Mouse (Mus musculus) limb, embryonic 11.5 days (tissue): ENCODE results near the gene Gbp7. TPM values are rescaled to one million over a fixed set of nuclear protein-coding genes. Genes with fewer than 3 reads are reported as not detected.

Experiments used
- ATAC-seq: fragments of 200-750 bp; cut with Nextera tagmentation; 2 replicates; pipeline ENCODE4 v1.8.0; 2017; ENCODE audit warnings: low read depth; ENCODE audit not compliant: insufficient number of reproducible peaks, low FRiP score, low TSS enrichment
- DNase-seq: peaks from one replicate; pipeline ENCODE4 v3.0.0-alpha.2; 2015; ENCODE audit warnings: low spot score
- H3K27ac ChIP-seq: fragments of 300-500 bp; sonication (generic); replicated peaks from 2 replicates; pipeline ENCODE4 v1.5.1; 2014; ENCODE audit warnings: low read depth, mild to moderate bottlenecking, low read length
- H3K27me3 ChIP-seq: fragments of 300-500 bp; sonication (generic); 2 replicates; pipeline ENCODE4 v1.6.1; 2014; ENCODE audit warnings: mild to moderate bottlenecking, low read length, mixed read lengths; ENCODE audit not compliant: control insufficient read depth, insufficient read depth
- H3K36me3 ChIP-seq: fragments of 300-500 bp; sonication (generic); 2 replicates; pipeline ENCODE4 v1.6.1; 2014; ENCODE audit warnings: mild to moderate bottlenecking, low read length, moderate library complexity, mixed read lengths; ENCODE audit not compliant: control insufficient read depth, insufficient read depth
- H3K4me1 ChIP-seq: fragments of 300-500 bp; sonication (generic); 2 replicates; pipeline ENCODE4 v1.6.1; 2014; ENCODE audit warnings: low read length, mixed read lengths; ENCODE audit not compliant: control insufficient read depth, insufficient read depth
- H3K4me2 ChIP-seq: fragments of 300-500 bp; sonication (generic); 2 replicates; pipeline ENCODE4 v1.6.1; 2014; ENCODE audit warnings: low read depth, mild to moderate bottlenecking, moderate library complexity; ENCODE audit not compliant: severe bottlenecking
- H3K4me3 ChIP-seq: fragments of 300-500 bp; sonication (generic); 2 replicates; pipeline ENCODE4 v1.5.1; 2014; ENCODE audit warnings: low read depth, low read length
- H3K9ac ChIP-seq: fragments of 300-500 bp; sonication (generic); 2 replicates; pipeline ENCODE4 v1.6.1; 2014; ENCODE audit warnings: mild to moderate bottlenecking, low read length
- H3K9me3 ChIP-seq: fragments of 300-500 bp; sonication (generic); 2 replicates; pipeline ENCODE4 v1.6.1; 2016; ENCODE audit warnings: low read length; ENCODE audit not compliant: control insufficient read depth
- WGBS: fragments of 180-500 bp; shearing (Covaris S2); extraction: QIAGEN DNeasy Blood & Tissue Kit; methylation state at CpG from one replicate; pipeline ENCODE4 v1.1.7; 2014; 5-methylcytosine and 5-hydroxymethylcytosine counted together
- polyA plus RNA-seq: library from polyadenylated mRNA; unstranded; fragments of >200 nt; fragmentation: Nextera tagmentation; extraction: Ambion mirVana; gene quantifications from 2 replicates; pipeline ENCODE4 v1.2.1, GENCODE M21; 2014

The Gbp7 gene
- polyA plus RNA-seq, 1 experiment from 2014 or later: 1.9 TPM

- WGBS: 83% methylated on average over 3 of the region's 3 CpGs
- no peak for ATAC-seq
Measured at GRCm38 (mm10) chr3:142577108-142577507, 47.0 kb downstream of the Gbp7 start.

GRCm38 (mm10) chr3:142578342-142578741 is 48.2 kb downstream of the Gbp7 start:
- ATAC-seq: no peak
- no peak for DNase-seq
- Histone ChIP-seq H3K9ac (no peak overlapping the region), H3K9me3 (no peaks in the 10 kb centered on the region), H3K27me3 (no peaks in the 10 kb centered on the region), H3K4me3 (no peak overlapping the region), H3K36me3 (no peaks in the 10 kb centered on the region), H3K4me1 (no peaks in the 10 kb centered on the region), H3K4me2 (no peak overlapping the region), H3K27ac (no peak overlapping the region)
- 89% methylated on average over 4 of the region's 4 CpGs for WGBS

More at GRCm38 (mm10) chr3:142577108-142577507, 47.0 kb downstream of the Gbp7 start:
- no peaks in the 10 kb centered on the region for H3K36me3 ChIP-seq
- H3K9ac ChIP-seq: no peak overlapping the region
- no peaks in the 10 kb centered on the region for H3K27me3 ChIP-seq
- no peaks in the 10 kb centered on the region for H3K4me1 ChIP-seq
- DNase-seq: no peak
- H3K27ac ChIP-seq: no peak overlapping the region
- no peaks in the 10 kb centered on the region for H3K9me3 ChIP-seq
- no peak overlapping the region for H3K4me3 ChIP-seq
- no peak overlapping the region for H3K4me2 ChIP-seq

- no peaks in the 10 kb centered on the region for H3K4me1 ChIP-seq
- no peak overlapping the region for H3K4me3 ChIP-seq
- no peaks in the 10 kb centered on the region for H3K9me3 ChIP-seq
- WGBS: 88% methylated on average over 4 of the region's 4 CpGs
- H3K4me2 ChIP-seq: no peak overlapping the region
- ATAC-seq (no peak), DNase-seq (no peak)
- no peaks in the 10 kb centered on the region for H3K27me3 ChIP-seq
- no peaks in the 10 kb centered on the region for H3K36me3 ChIP-seq
- H3K27ac ChIP-seq: no peak overlapping the region
- no peak overlapping the region for H3K9ac ChIP-seq
Measured at GRCm38 (mm10) chr3:142583067-142583466, 52.9 kb downstream of the Gbp7 start.

GRCm38 (mm10) chr3:142587386-142587785 is 57.2 kb downstream of the Gbp7 start:
- no peaks in the 10 kb centered on the region for H3K9me3 ChIP-seq
- no peak overlapping the region for H3K27ac ChIP-seq
- H3K4me2 ChIP-seq: no peak overlapping the region
- ATAC-seq (no peak), DNase-seq (no peak)
- H3K27me3 ChIP-seq: no peaks in the 10 kb centered on the region
- no peak overlapping the region for H3K9ac ChIP-seq
- no peaks in the 10 kb centered on the region for H3K36me3 ChIP-seq
- no peak overlapping the region for H3K4me3 ChIP-seq
- no peaks in the 10 kb centered on the region for H3K4me1 ChIP-seq

- H3K9ac ChIP-seq: no peak overlapping the region
- 84% methylated on average over 2 of the region's 2 CpGs for WGBS
- DNase-seq: no peak
- no peaks in the 10 kb centered on the region for H3K4me1 ChIP-seq
- H3K36me3 ChIP-seq: no peaks in the 10 kb centered on the region
- no peak overlapping the region for H3K27ac ChIP-seq
- H3K9me3 ChIP-seq: no peaks in the 10 kb centered on the region
- H3K4me2 ChIP-seq: no peak overlapping the region
- no peaks in the 10 kb centered on the region for H3K27me3 ChIP-seq
- no peak overlapping the region for H3K4me3 ChIP-seq
- ATAC-seq: no peak
Measured at GRCm38 (mm10) chr3:142588888-142589287, 58.7 kb downstream of the Gbp7 start.

- WGBS: 86% methylated on average over 4 of the region's 4 CpGs
- no peak overlapping the region for H3K27ac ChIP-seq
- H3K4me2 ChIP-seq: no peak overlapping the region
- DNase-seq (no peak), ATAC-seq (no peak)
- H3K36me3 ChIP-seq: no peaks in the 10 kb centered on the region
- no peak overlapping the region for H3K9ac ChIP-seq
- H3K4me1 ChIP-seq: no peaks in the 10 kb centered on the region
- no peaks in the 10 kb centered on the region for H3K9me3 ChIP-seq
- no peaks in the 10 kb centered on the region for H3K27me3 ChIP-seq
- H3K4me3 ChIP-seq: no peak overlapping the region
Measured at GRCm38 (mm10) chr3:142590431-142591067, 60.4 kb downstream of the Gbp7 start.

- no peak within 1 kb of the TSS for H3K27ac ChIP-seq
- no peaks in the 10 kb centered on the region for H3K4me1 ChIP-seq
- no peak within 1 kb of the TSS for H3K9ac ChIP-seq
- H3K27me3 ChIP-seq: no peaks in the 10 kb centered on the region
- no peak within 1 kb of the TSS for H3K4me2 ChIP-seq
- DNase-seq (no peak), ATAC-seq (no peak)
- WGBS: 60% methylated on average over 1 of the region's 1 CpGs
- no peaks in the 10 kb centered on the region for H3K9me3 ChIP-seq
- H3K36me3 ChIP-seq: no peaks in the 10 kb centered on the region
- H3K4me3 ChIP-seq: no peak within 1 kb of the TSS
Measured at GRCm38 (mm10) chr3:142594547-142594946, 64.4 kb downstream of the Gbp7 start, which contains the start of gene Gbp2b. Gene Gbp2b, plus strand, starts transcription at chr3:142594847.

GRCm38 (mm10) chr3:142597923-142598322 is 67.8 kb downstream of the Gbp7 start:
- no peaks in the 10 kb centered on the region for H3K9me3 ChIP-seq
- H3K4me2 ChIP-seq: no peak overlapping the region
- no peaks in the 10 kb centered on the region for H3K27me3 ChIP-seq
- no peaks in the 10 kb centered on the region for H3K36me3 ChIP-seq
- 83% methylated on average over 3 of the region's 3 CpGs for WGBS
- DNase-seq: no peak
- no peak for ATAC-seq
- H3K9ac ChIP-seq: no peak overlapping the region
- no peaks in the 10 kb centered on the region for H3K4me1 ChIP-seq
- no peak overlapping the region for H3K27ac ChIP-seq
- H3K4me3 ChIP-seq: no peak overlapping the region
